Mouse (Mus musculus) Patski (cell line): ENCODE results near the gene Tecpr2. TPM values are rescaled to one million over a fixed set of nuclear protein-coding genes. Genes with fewer than 3 reads are reported as not detected.
A peak's percentile ranks its signal among the peaks of the same experiment; 100 is the strongest.

Source experiments
- ATAC-seq: fragments of 100-300 bp; one replicate; pipeline ENCODE4 v1.8.0; 2021
- CTCF ChIA-PET: fragments of 350-600 bp; sonication (Branson Sonifier 250); formaldehyde crosslinking; loops from one replicate; lab custom pipeline; 2022; ENCODE audit warnings: inconsistent platforms; lab: Charles Lee
- POLR2A ChIA-PET: fragments of 350-600 bp; sonication (Branson Sonifier 250); formaldehyde crosslinking; loops from one replicate; lab custom pipeline; 2022; ENCODE audit warnings: antibody characterized with exemption, inconsistent platforms; lab: Charles Lee
- DNase-seq: peaks from one replicate; pipeline ENCODE4 v3.0.0-alpha.2; 2011; ENCODE audit warnings: low read depth, low spot score
- H3K27me3 ChIP-seq: fragments of 371-371 bp; one replicate; pipeline ENCODE4 v1.5.1; 2021
- CTCF ChIP-seq: fragments of 100-300 bp; IDR thresholded peaks from one replicate; pipeline ENCODE4 v1.5.1; 2021
- in situ Hi-C: fragments of 300-500 bp; cut with MboI; formaldehyde crosslinking; loops from 3 replicates; pipeline ENCODE4 v1.11.1; 2018; ENCODE audit warnings: low pct_unique_long_range_greater_than_20kb, mixed read lengths
- polyA plus RNA-seq: library from polyadenylated mRNA; unstranded; gene quantifications from one replicate; pipeline ENCODE4 v1.2.3, GENCODE M21; 2021

Tecpr2 gene
- polyA plus RNA-seq, 1 experiment from 2014 or later: 7.4 TPM

- no peak for TF ChIP-seq CTCF
- ATAC-seq: no peak
- ChIA-PET POLR2A (no interaction called here), CTCF (no interaction called here)
- H3K27me3 ChIP-seq: no peaks in the 10 kb centered on the region
- in situ Hi-C loops: no loop called here
- DNase-seq: no peak
Measured at GRCm38 (mm10) chr12:110864008-110864407, 25.1 kb upstream of the Tecpr2 start.

DNA sequence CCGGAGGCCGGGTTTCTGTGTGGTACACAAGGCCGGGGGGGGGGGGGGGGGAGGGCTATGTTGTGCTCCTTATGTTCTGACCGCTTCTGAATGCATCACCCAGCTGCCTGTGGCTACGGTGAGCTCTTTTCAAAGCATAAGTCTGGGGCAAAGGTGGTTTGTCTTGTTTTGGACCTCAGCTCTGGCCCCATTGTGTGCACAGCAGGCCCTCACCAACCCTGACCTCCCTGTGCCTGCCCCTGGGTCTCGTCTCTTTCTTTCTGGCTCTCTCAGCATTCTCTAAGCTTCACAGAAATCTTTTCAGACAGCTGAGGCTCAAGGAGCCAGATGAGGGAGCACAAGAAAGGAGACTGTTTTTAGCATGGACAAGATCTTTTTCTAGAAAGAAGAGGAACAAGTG is 23.5 kb upstream of the Tecpr2 start:
- DNase-seq: no peak
- in situ Hi-C loops: no loop called here
- no peak for ATAC-seq
- CTCF ChIA-PET: no interaction called here
- POLR2A ChIA-PET: interaction anchor here (1.0 kb wide), 1 partner anchor 14 kb away, joined by 3 read pairs; no protein-coding TSS in a partner anchor
- no peak for TF ChIP-seq CTCF
- no peaks in the 10 kb centered on the region for H3K27me3 ChIP-seq

DNA sequence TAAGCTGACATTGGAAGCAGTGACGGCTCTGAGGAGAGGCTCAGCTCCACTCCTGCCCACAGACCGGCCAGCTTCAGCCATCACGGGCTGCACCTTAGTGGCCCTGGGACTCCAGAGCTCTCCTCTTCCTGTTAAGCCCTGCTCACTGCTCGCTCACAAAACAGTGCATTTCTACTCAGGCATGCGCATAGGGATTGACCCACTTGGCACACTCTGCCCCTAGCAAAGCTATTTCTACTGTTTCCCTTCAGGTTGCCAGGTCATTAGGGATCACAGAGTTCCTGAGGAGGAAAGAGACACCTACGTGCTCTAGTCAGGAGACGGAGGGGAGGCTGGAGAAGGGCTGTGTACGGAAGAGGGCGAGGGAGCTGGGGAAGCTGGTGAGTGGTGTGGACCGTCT is 23.1 kb upstream of the Tecpr2 start:
- TF ChIP-seq CTCF: no peak
- no peaks in the 10 kb centered on the region for H3K27me3 ChIP-seq
- ChIA-PET POLR2A (interaction anchor here (1.0 kb wide), 1 partner anchor 14 kb away, joined by 3 read pairs; no protein-coding TSS in a partner anchor), CTCF (no interaction called here)
- ATAC-seq (no peak), DNase-seq (no peak)
- in situ Hi-C loops: no loop called here

GRCm38 (mm10) chr12:110870107-110870506 is 19.0 kb upstream of the Tecpr2 start:
- ChIA-PET CTCF (no interaction called here), POLR2A (no interaction called here)
- ATAC-seq (no peak), DNase-seq (no peak)
- TF ChIP-seq CTCF: no peak
- H3K27me3 ChIP-seq: no peaks in the 10 kb centered on the region
- in situ Hi-C loops: no loop called here

GRCm38 (mm10) chr12:110871247-110871646 is 17.8 kb upstream of the Tecpr2 start:
- POLR2A ChIA-PET: no interaction called here
- no peak for DNase-seq
- no peak for TF ChIP-seq CTCF
- CTCF ChIA-PET: no interaction called here
- no peaks in the 10 kb centered on the region for H3K27me3 ChIP-seq
- no peak for ATAC-seq
- in situ Hi-C loops: no loop called here

DNA sequence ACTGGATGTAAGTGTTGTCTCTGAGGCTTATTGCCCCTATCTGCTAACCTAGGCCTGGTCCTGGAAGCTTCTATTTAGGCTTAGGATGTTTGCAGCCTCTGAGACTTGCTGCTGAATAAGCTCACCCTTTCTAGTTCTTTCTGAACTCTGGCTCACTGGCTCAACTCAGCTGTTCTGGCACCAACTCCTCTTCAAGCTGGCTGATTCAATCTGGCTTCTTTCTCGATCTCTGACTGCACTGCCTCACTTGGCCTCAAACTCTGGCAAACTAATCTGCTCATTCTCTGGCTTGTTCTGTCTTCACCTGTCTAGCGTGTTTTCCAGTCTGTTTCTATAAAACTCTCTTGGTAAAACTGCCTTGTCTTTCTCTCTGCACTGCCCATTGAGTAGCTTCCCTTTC is 13.7 kb upstream of the Tecpr2 start:
- no peak for DNase-seq
- ChIA-PET CTCF (no interaction called here), POLR2A (no interaction called here)
- no peak for TF ChIP-seq CTCF
- H3K27me3 ChIP-seq: no peaks in the 10 kb centered on the region
- ATAC-seq: no peak
- in situ Hi-C loops: no loop called here

- TF ChIP-seq CTCF: no peak
- POLR2A ChIA-PET: no interaction called here
- ATAC-seq (no peak), DNase-seq (no peak)
- in situ Hi-C loops: no loop called here
- no peaks in the 10 kb centered on the region for H3K27me3 ChIP-seq
- CTCF ChIA-PET: no interaction called here
Measured at GRCm38 (mm10) chr12:110882291-110882690, 6.8 kb upstream of the Tecpr2 start.

GRCm38 (mm10) chr12:110885251-110885650 is 3.8 kb upstream of the Tecpr2 start:
- ChIA-PET POLR2A (no interaction called here), CTCF (no interaction called here)
- TF ChIP-seq CTCF: no peak
- no peak for ATAC-seq
- in situ Hi-C loops: no loop called here
- H3K27me3 ChIP-seq: no peaks in the 10 kb centered on the region
- no peak for DNase-seq

DNA sequence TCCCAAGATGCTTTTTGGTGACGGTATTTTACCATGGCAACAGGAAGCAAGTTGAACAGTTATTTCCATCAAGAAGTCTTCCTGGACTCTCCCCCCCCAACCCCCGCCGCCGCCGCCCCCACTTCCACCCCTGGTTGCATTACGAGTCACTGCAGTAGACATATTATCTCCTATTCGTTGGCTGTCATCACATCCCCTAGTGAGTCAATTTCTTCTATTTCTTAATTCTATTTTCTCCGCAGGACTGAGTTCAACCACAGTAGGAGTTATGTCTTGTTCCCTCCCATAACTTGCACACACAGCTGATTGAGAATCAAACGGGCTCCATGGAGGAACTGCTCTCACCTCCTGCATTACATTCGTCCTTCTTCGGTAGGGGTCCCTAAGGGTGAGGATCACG is 958 bp upstream of the Tecpr2 start:
- POLR2A ChIA-PET: no interaction called here
- in situ Hi-C loops: no loop called here
- DNase-seq: no peak
- no peak for ATAC-seq
- no peaks in the 10 kb centered on the region for H3K27me3 ChIP-seq
- CTCF ChIA-PET: no interaction called here
- no peak for TF ChIP-seq CTCF

DNA sequence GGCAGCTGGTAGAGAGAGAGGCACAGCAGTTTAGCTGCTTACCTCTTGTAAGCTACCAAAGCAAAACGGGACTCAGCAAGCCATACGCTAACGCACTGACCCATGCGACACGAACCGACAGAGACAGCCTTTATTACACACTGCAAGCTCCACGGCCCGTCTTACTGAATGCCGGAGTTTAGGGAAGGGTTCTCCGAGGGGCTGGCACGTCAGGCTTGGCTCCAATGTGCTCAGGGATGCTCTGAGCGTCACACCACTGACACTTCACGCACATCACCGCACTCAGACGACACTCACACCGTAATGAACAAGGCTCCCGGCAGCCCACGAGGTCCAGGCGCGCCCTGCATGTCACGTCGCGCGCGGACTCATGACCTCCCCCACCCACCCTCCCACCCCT is 458 bp upstream of the Tecpr2 start:
- no peaks in the 10 kb centered on the region for H3K27me3 ChIP-seq
- in situ Hi-C loops: no loop called here
- POLR2A ChIA-PET: no interaction called here
- no peak for DNase-seq
- peak; percentile 7 for ATAC-seq
- CTCF ChIA-PET: no interaction called here
- no peak for TF ChIP-seq CTCF

GRCm38 (mm10) chr12:110891887-110892286 is 2.8 kb downstream of the Tecpr2 start:
- ChIA-PET CTCF (no interaction called here), POLR2A (no interaction called here)
- ATAC-seq: no peak
- H3K27me3 ChIP-seq: no peaks in the 10 kb centered on the region
- no peak for TF ChIP-seq CTCF
- in situ Hi-C loops: no loop called here
- no peak for DNase-seq

DNA sequence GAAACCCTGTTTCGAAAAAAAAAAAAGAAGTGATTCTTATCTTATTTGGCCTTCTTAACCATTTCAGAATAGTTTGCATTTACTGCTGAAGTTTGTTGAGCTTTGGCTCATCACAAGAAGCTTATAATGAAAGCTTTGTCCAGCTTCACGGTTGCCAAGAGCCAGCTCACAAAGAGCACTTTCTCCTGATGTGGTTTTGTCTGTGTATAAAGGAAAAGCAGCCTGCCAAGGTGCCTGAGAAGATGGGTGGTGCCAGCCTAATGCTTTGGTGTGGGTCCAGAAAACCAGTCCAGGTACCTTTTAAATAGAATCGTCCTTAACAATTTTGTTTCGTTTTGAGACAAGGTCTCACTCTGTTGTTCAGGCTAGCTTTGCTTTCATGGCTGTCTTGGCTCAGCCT is 13.0 kb downstream of the Tecpr2 start:
- DNase-seq (no peak), ATAC-seq (no peak)
- TF ChIP-seq CTCF: no peak
- CTCF ChIA-PET: interaction anchor here (0.9 kb wide), 1 partner anchor 25 kb away, joined by 4 read pairs; no protein-coding TSS in a partner anchor
- POLR2A ChIA-PET: no interaction called here
- in situ Hi-C loops: no loop called here
- H3K27me3 ChIP-seq: no peaks in the 10 kb centered on the region
